Mouse (Mus musculus): ENCODE results near the gene Hyal2. TPM values are rescaled to one million over a fixed set of nuclear protein-coding genes. Genes with fewer than 3 reads are reported as not detected.

Gene Hyal2
- polyA plus RNA-seq, 1 experiment from 2014 or later: 105 TPM

- Histone ChIP-seq H3K36me3 (ENCODE audit: control insufficient read depth, insufficient read depth, low read length) (peaks cover 5% of the 10 kb centered on the region; the same call in 1 of the 2 replicates), H3K27me3 (ENCODE audit: control insufficient read depth, insufficient read depth, low read length) (no peaks in the 10 kb centered on the region), H3K9ac (ENCODE audit: low read depth, low read length) (no peak overlapping the region), H3K4me2 (no peak overlapping the region), H3K27ac (ENCODE audit: low read depth, low read length) (no peak overlapping the region), H3K4me1 (ENCODE audit: control insufficient read depth, insufficient read depth, low read length) (peaks cover 19% of the 10 kb centered on the region), H3K4me3 (ENCODE audit: low read depth, low read length) (no peak overlapping the region), H3K9me3 (replicated peaks; ENCODE audit: control insufficient read depth, low read length) (no peaks in the 10 kb centered on the region)
- 87% methylated on average over 10 of the region's 10 CpGs for WGBS (ENCODE audit: insufficient replicate concordance)
- ATAC-seq (replicated peaks; ENCODE audit: insufficient number of reproducible peaks, low FRiP score, low TSS enrichment): no peak
Measured at GRCm38 (mm10) chr9:107577871-107578270, 10.1 kb downstream of the Hyal2 start.

DNA sequence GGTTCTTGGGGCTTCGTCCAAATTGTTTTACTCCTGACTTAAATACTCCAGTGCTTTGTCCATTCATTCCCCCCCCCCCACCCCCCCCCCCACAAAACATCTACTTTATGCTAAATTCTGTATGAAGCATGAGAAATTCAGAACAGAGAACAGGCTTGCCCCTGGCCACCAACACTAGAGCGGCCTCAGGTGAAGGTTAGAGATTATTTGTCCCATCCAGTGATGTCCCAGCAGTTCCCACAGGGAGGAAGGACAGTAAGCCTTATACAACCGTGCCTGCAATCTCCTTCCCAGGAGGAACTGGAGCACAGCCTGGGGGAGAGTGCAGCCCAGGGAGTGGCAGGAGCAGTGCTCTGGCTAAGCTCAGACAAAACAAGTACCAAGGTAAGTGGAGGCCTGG lies 10.8 kb downstream of the Hyal2 start, which contains the start of gene Naa80:
Naa80 (plus strand) TSS at position 301 of the 400 bp plus-strand sequence.
- no peaks in the 10 kb centered on the region for H3K27me3 ChIP-seq (ENCODE audit: control insufficient read depth, insufficient read depth, low read length)
- WGBS (ENCODE audit: insufficient replicate concordance): 74% methylated on average over 3 of the region's 3 CpGs
- H3K9ac ChIP-seq (ENCODE audit: low read depth, low read length): no peak within 1 kb of the TSS
- ATAC-seq (replicated peaks; ENCODE audit: insufficient number of reproducible peaks, low FRiP score, low TSS enrichment): no peak
- no peak within 1 kb of the TSS; the same call in 1 of the 2 replicates for H3K27ac ChIP-seq (ENCODE audit: low read depth, low read length)
- no peak within 1 kb of the TSS for H3K4me3 ChIP-seq (ENCODE audit: low read depth, low read length)
- H3K9me3 ChIP-seq (replicated peaks; ENCODE audit: control insufficient read depth, low read length): no peaks in the 10 kb centered on the region
- peaks cover under 1% of the 10 kb centered on the region; the same call in 1 of the 2 replicates for H3K36me3 ChIP-seq (ENCODE audit: control insufficient read depth, insufficient read depth, low read length)
- no peak within 1 kb of the TSS for H3K4me2 ChIP-seq
- H3K4me1 ChIP-seq (ENCODE audit: control insufficient read depth, insufficient read depth, low read length): peaks cover 19% of the 10 kb centered on the region

- Histone ChIP-seq H3K9ac (ENCODE audit: low read depth, low read length) (no peak overlapping the region), H3K36me3 (ENCODE audit: control insufficient read depth, insufficient read depth, low read length) (no peaks in the 10 kb centered on the region; the same call in 1 of the 2 replicates), H3K9me3 (replicated peaks; ENCODE audit: control insufficient read depth, low read length) (no peaks in the 10 kb centered on the region), H3K27me3 (ENCODE audit: control insufficient read depth, insufficient read depth, low read length) (no peaks in the 10 kb centered on the region), H3K4me1 (ENCODE audit: control insufficient read depth, insufficient read depth, low read length) (peaks cover 19% of the 10 kb centered on the region), H3K4me2 (no peak overlapping the region), H3K27ac (ENCODE audit: low read depth, low read length) (no peak overlapping the region; the same call in 1 of the 2 replicates), H3K4me3 (ENCODE audit: low read depth, low read length) (no peak overlapping the region)
- no peak for ATAC-seq (replicated peaks; ENCODE audit: insufficient number of reproducible peaks, low FRiP score, low TSS enrichment)
- WGBS (ENCODE audit: insufficient replicate concordance): 91% methylated on average over 14 of the region's 14 CpGs
Measured at GRCm38 (mm10) chr9:107579023-107579900, 11.5 kb downstream of the Hyal2 start.

DNA sequence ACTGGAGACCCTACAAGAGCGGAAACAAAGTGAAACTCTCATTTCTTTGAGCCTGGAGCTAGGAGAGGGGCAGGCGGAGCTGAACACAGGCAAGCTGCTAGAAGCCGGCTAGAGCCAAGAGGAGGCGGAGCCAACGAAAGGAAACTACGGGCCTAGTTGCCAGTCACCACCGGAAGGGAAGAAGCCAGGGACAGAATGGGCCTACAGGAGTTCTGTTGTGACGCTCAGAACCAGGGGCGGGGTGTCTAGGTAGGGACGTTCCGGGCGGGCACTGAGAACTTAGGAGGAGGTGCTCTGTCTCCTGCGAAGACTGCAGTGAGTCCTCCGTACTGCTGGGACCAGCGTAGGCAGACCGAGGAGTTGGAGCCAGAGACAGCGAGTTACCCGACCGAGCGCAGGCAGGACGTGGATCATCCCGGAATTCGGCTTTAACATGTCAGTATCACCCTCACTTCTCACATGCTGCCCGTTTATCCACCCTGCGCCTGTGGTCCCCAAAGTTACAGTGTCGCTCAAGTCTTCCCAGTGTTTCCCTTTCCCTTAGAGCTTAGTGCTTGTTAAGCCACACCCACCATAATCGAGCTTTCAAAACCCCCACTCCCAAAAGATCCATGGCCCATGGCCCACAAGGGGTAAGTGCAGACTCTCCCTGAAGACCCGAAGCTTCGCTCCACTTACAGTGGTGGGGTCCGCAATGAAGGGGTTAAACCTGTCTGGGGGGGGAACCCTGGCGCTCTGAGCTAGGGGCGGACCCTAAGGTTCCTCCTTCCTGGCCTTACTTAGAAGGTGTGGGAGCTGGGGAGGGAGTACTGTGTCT lies 13.0 kb downstream of the Hyal2 start, which contains the start of gene Hyal3:
Hyal3 (plus strand) TSS at position 318 of the 817 bp plus-strand sequence.
- Histone ChIP-seq H3K9me3 (replicated peaks; ENCODE audit: control insufficient read depth, low read length) (no peaks in the 10 kb centered on the region), H3K9ac (ENCODE audit: low read depth, low read length) (peak within 1 kb of the TSS; percentile 89), H3K4me3 (ENCODE audit: low read depth, low read length) (peak within 1 kb of the TSS; percentile 67), H3K27ac (ENCODE audit: low read depth, low read length) (peak within 1 kb of the TSS; percentile 87), H3K27me3 (ENCODE audit: control insufficient read depth, insufficient read depth, low read length) (no peaks in the 10 kb centered on the region), H3K36me3 (ENCODE audit: control insufficient read depth, insufficient read depth, low read length) (no peaks in the 10 kb centered on the region; the same call in 1 of the 2 replicates), H3K4me2 (peak within 1 kb of the TSS; percentile 96), H3K4me1 (ENCODE audit: control insufficient read depth, insufficient read depth, low read length) (peaks cover 19% of the 10 kb centered on the region)
- under 1% methylated on average over 32 of the region's 32 CpGs for WGBS (ENCODE audit: insufficient replicate concordance)
- peak; percentile 58 for ATAC-seq (replicated peaks; ENCODE audit: insufficient number of reproducible peaks, low FRiP score, low TSS enrichment)

DNA sequence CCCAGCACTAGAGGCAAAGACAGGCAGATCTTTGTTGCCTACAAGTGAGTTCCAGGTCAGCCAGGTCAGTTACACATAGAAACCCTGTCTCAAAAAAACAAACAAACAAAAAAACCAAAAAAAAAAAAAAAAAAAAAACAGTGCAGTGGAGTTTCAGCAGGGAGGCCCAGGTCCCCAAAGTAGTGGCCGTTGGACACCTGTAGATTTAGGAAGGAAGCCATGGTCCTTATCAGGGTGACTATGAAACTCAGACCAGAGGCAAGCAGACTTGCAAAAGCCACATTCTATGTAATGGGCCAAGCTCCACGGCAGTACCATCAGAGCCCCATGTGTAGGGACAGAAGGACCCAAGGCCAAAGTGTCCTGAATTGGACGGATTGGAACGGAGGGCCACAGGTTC lies 13.8 kb downstream of the Hyal2 start:
- H3K27ac ChIP-seq (ENCODE audit: low read depth, low read length): peak overlapping the region; percentile 87
- peaks cover 16% of the 10 kb centered on the region for H3K4me1 ChIP-seq (ENCODE audit: control insufficient read depth, insufficient read depth, low read length)
- peak overlapping the region; percentile 89 for H3K9ac ChIP-seq (ENCODE audit: low read depth, low read length)
- H3K36me3 ChIP-seq (ENCODE audit: control insufficient read depth, insufficient read depth, low read length): no peaks in the 10 kb centered on the region; the same call in 1 of the 2 replicates
- 70% methylated on average over 4 of the region's 4 CpGs for WGBS (ENCODE audit: insufficient replicate concordance)
- peak overlapping the region; percentile 67 for H3K4me3 ChIP-seq (ENCODE audit: low read depth, low read length)
- H3K4me2 ChIP-seq: peak overlapping the region; percentile 96
- no peaks in the 10 kb centered on the region for H3K27me3 ChIP-seq (ENCODE audit: control insufficient read depth, insufficient read depth, low read length)
- H3K9me3 ChIP-seq (replicated peaks; ENCODE audit: control insufficient read depth, low read length): no peaks in the 10 kb centered on the region
- no peak for ATAC-seq (replicated peaks; ENCODE audit: insufficient number of reproducible peaks, low FRiP score, low TSS enrichment)

GRCm38 (mm10) chr9:107582509-107583062 lies 14.8 kb downstream of the Hyal2 start:
- Histone ChIP-seq H3K4me3 (ENCODE audit: low read depth, low read length) (no peak overlapping the region), H3K9me3 (replicated peaks; ENCODE audit: control insufficient read depth, low read length) (no peaks in the 10 kb centered on the region), H3K4me2 (no peak overlapping the region), H3K27me3 (ENCODE audit: control insufficient read depth, insufficient read depth, low read length) (no peaks in the 10 kb centered on the region), H3K36me3 (ENCODE audit: control insufficient read depth, insufficient read depth, low read length) (no peaks in the 10 kb centered on the region; the same call in 1 of the 2 replicates), H3K4me1 (ENCODE audit: control insufficient read depth, insufficient read depth, low read length) (peaks cover 9% of the 10 kb centered on the region), H3K27ac (ENCODE audit: low read depth, low read length) (no peak overlapping the region), H3K9ac (ENCODE audit: low read depth, low read length) (no peak overlapping the region)
- 86% methylated on average over 7 of the region's 7 CpGs for WGBS (ENCODE audit: insufficient replicate concordance)
- ATAC-seq (replicated peaks; ENCODE audit: insufficient number of reproducible peaks, low FRiP score, low TSS enrichment): no peak

GRCm38 (mm10) chr9:107583174-107583573 lies 15.4 kb downstream of the Hyal2 start:
- Histone ChIP-seq H3K4me1 (ENCODE audit: control insufficient read depth, insufficient read depth, low read length) (peaks cover 12% of the 10 kb centered on the region), H3K27ac (ENCODE audit: low read depth, low read length) (no peak overlapping the region), H3K36me3 (ENCODE audit: control insufficient read depth, insufficient read depth, low read length) (no peaks in the 10 kb centered on the region; the same call in 1 of the 2 replicates), H3K4me2 (no peak overlapping the region), H3K4me3 (ENCODE audit: low read depth, low read length) (no peak overlapping the region), H3K9ac (ENCODE audit: low read depth, low read length) (no peak overlapping the region), H3K27me3 (ENCODE audit: control insufficient read depth, insufficient read depth, low read length) (no peaks in the 10 kb centered on the region), H3K9me3 (replicated peaks; ENCODE audit: control insufficient read depth, low read length) (no peaks in the 10 kb centered on the region)
- 85% methylated on average over 14 of the region's 14 CpGs for WGBS (ENCODE audit: insufficient replicate concordance)
- no peak for ATAC-seq (replicated peaks; ENCODE audit: insufficient number of reproducible peaks, low FRiP score, low TSS enrichment)

- Histone ChIP-seq H3K4me3 (ENCODE audit: low read depth, low read length) (peak overlapping the region; percentile 5; the same call in 1 of the 2 replicates), H3K9ac (ENCODE audit: low read depth, low read length) (no peak overlapping the region), H3K9me3 (replicated peaks; ENCODE audit: control insufficient read depth, low read length) (no peaks in the 10 kb centered on the region), H3K27ac (ENCODE audit: low read depth, low read length) (peak overlapping the region; percentile 41), H3K36me3 (ENCODE audit: control insufficient read depth, insufficient read depth, low read length) (peaks cover 13% of the 10 kb centered on the region), H3K27me3 (ENCODE audit: control insufficient read depth, insufficient read depth, low read length) (no peaks in the 10 kb centered on the region), H3K4me1 (ENCODE audit: control insufficient read depth, insufficient read depth, low read length) (peaks cover 27% of the 10 kb centered on the region), H3K4me2 (peak overlapping the region; percentile 91)
- no peak for ATAC-seq (replicated peaks; ENCODE audit: insufficient number of reproducible peaks, low FRiP score, low TSS enrichment)
- WGBS (ENCODE audit: insufficient replicate concordance): 83% methylated on average over 5 of the region's 5 CpGs
Measured at GRCm38 (mm10) chr9:107586504-107586903, 18.8 kb downstream of the Hyal2 start.

Data from heart, embryonic 11.5 days (tissue).